Mouse (Mus musculus) E14TG2a.4 (cell line): ENCODE data around the gene Neurl1b.

Source experiments
- CTCF ChIP-seq: conservative IDR thresholded peaks from 2 replicates; pipeline ENCODE4 v1.5.1; 2014; ENCODE audit warnings: low read length
- NANOG ChIP-seq: IDR thresholded peaks from 2 replicates; pipeline ENCODE4 v1.6.1; 2014; ENCODE audit warnings: borderline replicate concordance, low read length, mixed read lengths
- POU5F1 ChIP-seq: IDR thresholded peaks from 2 replicates; pipeline ENCODE4 v1.6.1; 2014; ENCODE audit warnings: low read length, borderline replicate concordance

DNA sequence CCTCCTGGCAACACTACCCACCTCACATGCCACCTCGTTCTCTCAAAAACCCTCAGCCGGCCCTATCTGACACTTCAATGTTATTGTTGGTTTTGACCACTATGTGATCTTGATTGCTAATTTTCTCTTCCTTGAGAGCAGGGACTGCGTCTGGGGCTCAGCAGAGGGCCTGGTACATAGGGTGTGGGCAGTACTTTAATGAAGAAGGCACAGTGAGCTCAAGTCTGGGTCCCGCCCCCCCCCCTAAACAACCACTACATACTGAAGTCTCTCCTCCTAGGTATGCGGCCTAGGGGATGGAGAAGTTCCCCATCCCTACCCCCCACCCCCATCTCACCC, 476 bp upstream of the Neurl1b start:
- TF ChIP-seq CTCF (no peak), POU5F1 (no peak), NANOG (no peak)
